Mouse (Mus musculus) embryonic facial prominence, embryonic 11.5 days (tissue): Measurements from ENCODE around the gene Zfp422. TPM values are rescaled to one million over a fixed set of nuclear protein-coding genes. Genes with fewer than 3 reads are reported as not detected.
"Not testable (repeated sequence)": the region's sequence is repeated elsewhere in the genome, so short reads cannot be mapped to it uniquely, and the experiment has no call there.

ENCODE experiments used
- ATAC-seq: fragments of 200-750 bp; cut with Nextera tagmentation; replicated peaks from 2 replicates; pipeline ENCODE4 v1.8.0; 2017; ENCODE audit warnings: low read depth; ENCODE audit not compliant: insufficient number of reproducible peaks, low FRiP score, low TSS enrichment
- DNase-seq: peaks from one replicate; pipeline ENCODE4 v3.0.0-alpha.2; 2015; ENCODE audit warnings: low spot score
- H3K27ac ChIP-seq: fragments of 300-500 bp; sonication (generic); replicated peaks from 2 replicates; pipeline ENCODE4 v1.5.1; 2014; ENCODE audit warnings: mild to moderate bottlenecking, low read depth, low read length, control low read depth
- H3K27me3 ChIP-seq: fragments of 300-500 bp; sonication (generic); 2 replicates; pipeline ENCODE4 v1.6.1; 2014; ENCODE audit warnings: mild to moderate bottlenecking, low read length, moderate library complexity, mixed read lengths; ENCODE audit not compliant: control insufficient read depth, insufficient read depth
- H3K36me3 ChIP-seq: fragments of 300-500 bp; sonication (generic); replicated peaks from 2 replicates; pipeline ENCODE4 v1.6.1; 2014; ENCODE audit warnings: low read depth, mild to moderate bottlenecking, low read length, moderate library complexity, mixed read lengths; ENCODE audit not compliant: control insufficient read depth, insufficient read depth
- H3K4me1 ChIP-seq: fragments of 300-500 bp; sonication (generic); 2 replicates; pipeline ENCODE4 v1.6.1; 2014; ENCODE audit warnings: low read length, mixed read lengths; ENCODE audit not compliant: control insufficient read depth, insufficient read depth
- H3K4me2 ChIP-seq: fragments of 300-500 bp; sonication (generic); 2 replicates; pipeline ENCODE4 v1.6.1; 2014; ENCODE audit warnings: low read depth, mild to moderate bottlenecking, control low read depth, low read length, moderate library complexity
- H3K4me3 ChIP-seq: fragments of 300-500 bp; sonication (generic); 2 replicates; pipeline ENCODE4 v1.5.1; 2014; ENCODE audit warnings: low read depth, low read length, control low read depth
- H3K9ac ChIP-seq: fragments of 300-500 bp; sonication (generic); replicated peaks from 2 replicates; pipeline ENCODE4 v1.6.1; 2014; ENCODE audit warnings: mild to moderate bottlenecking, control low read depth, low read length
- H3K9me3 ChIP-seq: fragments of 300-500 bp; sonication (generic); replicated peaks from 2 replicates; pipeline ENCODE4 v1.6.1; 2016; ENCODE audit warnings: mild to moderate bottlenecking, low read length, inconsistent platforms, mixed read lengths; ENCODE audit not compliant: control insufficient read depth
- WGBS: fragments of 180-500 bp; shearing (Covaris S2); extraction: QIAGEN DNeasy Blood & Tissue Kit; methylation state at CpG from one replicate; pipeline ENCODE4 v1.1.7; 2014; 5-methylcytosine and 5-hydroxymethylcytosine counted together
- microRNA-seq: library from miRNA; unstranded; fragments of <30 nt; microRNA quantifications from one replicate; pipeline ENCODE4, GENCODE M21; 2016; ENCODE audit warnings: borderline number of aligned reads
- polyA plus RNA-seq: library from polyadenylated mRNA; unstranded; fragments of >200 nt; fragmentation: Nextera tagmentation; extraction: Ambion mirVana; gene quantifications from 2 replicates; pipeline ENCODE4 v1.2.1, GENCODE M21; 2014

The Zfp422 gene
- polyA plus RNA-seq, 1 experiment from 2014 or later, result 353 TPM

GRCm38 (mm10) chr6:116607230-116607629 lies 21.6 kb downstream of the Zfp422 start:
- H3K36me3 ChIP-seq, result no peaks in the 10 kb centered on the region
- no peak overlapping the region for H3K4me3 ChIP-seq
- DNase-seq, result no peak
- H3K9me3 ChIP-seq, result no peaks in the 10 kb centered on the region
- H3K9ac ChIP-seq, result no peak overlapping the region
- H3K4me2 ChIP-seq, result no peak overlapping the region
- no peaks in the 10 kb centered on the region for H3K27me3 ChIP-seq
- 42% methylated on average over 4 of the region's 4 CpGs for WGBS
- no peak for ATAC-seq
- H3K27ac ChIP-seq, result no peak overlapping the region
- no peaks in the 10 kb centered on the region for H3K4me1 ChIP-seq

DNA sequence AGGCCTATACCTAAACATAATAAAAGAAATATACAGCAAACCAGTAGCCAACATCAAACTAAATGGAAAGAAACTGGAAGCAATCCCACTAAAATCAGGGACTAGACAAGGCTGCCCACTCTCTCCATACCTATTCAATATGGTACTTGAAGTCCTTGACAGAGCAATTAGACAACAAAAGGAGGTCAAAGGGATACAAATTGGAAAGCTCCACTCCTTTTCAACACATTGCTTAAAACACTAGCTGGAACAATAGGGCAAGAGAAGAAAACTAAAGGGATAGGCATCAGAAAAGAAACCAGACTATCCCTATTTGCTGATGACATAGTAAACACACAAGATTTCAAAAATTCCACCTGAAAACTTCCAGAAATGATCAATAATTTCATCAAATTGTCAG lies 27.8 kb downstream of the Zfp422 start:
- H3K4me3 ChIP-seq, H3K4me2 ChIP-seq, H3K4me1 ChIP-seq, H3K36me3 ChIP-seq, H3K27me3 ChIP-seq, ATAC-seq, H3K9me3 ChIP-seq, DNase-seq, H3K27ac ChIP-seq, H3K9ac ChIP-seq: not testable (repeated sequence)

DNA sequence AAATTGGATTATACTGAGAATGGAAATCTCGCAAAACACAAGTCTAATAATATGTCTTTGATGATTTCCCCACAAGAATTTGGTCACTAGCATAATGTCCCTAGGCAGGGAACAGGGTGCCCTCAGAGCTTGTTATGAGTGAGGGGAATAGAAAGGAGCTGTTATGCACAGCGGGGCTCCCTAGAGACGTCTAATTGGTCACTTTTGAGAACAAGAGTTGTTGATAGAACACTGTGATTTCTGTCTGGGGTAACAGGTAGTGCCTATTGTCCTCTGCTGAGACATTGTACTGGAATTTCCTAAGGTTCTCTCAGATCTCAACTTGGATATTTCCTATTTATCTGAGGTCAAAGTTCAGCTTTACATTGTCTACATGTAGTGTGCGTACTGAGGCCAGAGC lies 44.7 kb downstream of the Zfp422 start, which contains the start of gene Olfr215:
Olfr215 (minus strand) TSS at position 101 of the 400 bp plus-strand sequence.
- ATAC-seq, result no peak
- no peaks in the 10 kb centered on the region for H3K4me1 ChIP-seq
- no peak within 1 kb of the TSS for H3K4me3 ChIP-seq
- no peaks in the 10 kb centered on the region for H3K27me3 ChIP-seq
- H3K36me3 ChIP-seq, result no peaks in the 10 kb centered on the region
- H3K27ac ChIP-seq, result no peak within 1 kb of the TSS
- H3K9me3 ChIP-seq, result no peaks in the 10 kb centered on the region
- no peak within 1 kb of the TSS for H3K4me2 ChIP-seq
- H3K9ac ChIP-seq, result no peak within 1 kb of the TSS
- DNase-seq, result no peak
- WGBS, result 65% methylated on average over 4 of the region's 4 CpGs

Small RNAs within 50 kb of the gene (microRNA-seq; reads per million reads assigned to microRNA genes)
- gene Mir7043, result 1.4 reads per million

Other genes with a start within 250 kb of the Zfp422 start
- gene Alox5, start 167.8 kb downstream of the Zfp422 start, polyA plus RNA-seq, result 0.72 and 0.74 TPM in 2 replicates
- not detected in 2 replicates for gene Olfr211, start 139.9 kb downstream of the Zfp422 start, polyA plus RNA-seq
- gene Olfr212, start 122.5 kb downstream of the Zfp422 start, polyA plus RNA-seq, result 0.07 TPM in 1 of 2 replicates, not detected in the other
- not detected in 2 replicates for gene Olfr213, start 90.5 kb downstream of the Zfp422 start, polyA plus RNA-seq
- gene Gm5580, start 77.9 kb downstream of the Zfp422 start, polyA plus RNA-seq, result 0.42 and 0.64 TPM in 2 replicates
- not detected in 2 replicates for gene Olfr214, start 74.8 kb downstream of the Zfp422 start, polyA plus RNA-seq
- not detected in 2 replicates for gene Olfr215, start 44.8 kb downstream of the Zfp422 start, polyA plus RNA-seq
- 13.8 and 15.1 TPM in 2 replicates for gene Depp1, start 21.6 kb upstream of the Zfp422 start, polyA plus RNA-seq
- gene Rassf4, start 45.0 kb upstream of the Zfp422 start, polyA plus RNA-seq, result 15.3 and 17.6 TPM in 2 replicates
- gene Tmem72, start 87.9 kb upstream of the Zfp422 start, polyA plus RNA-seq, result 0.07 TPM in 2 replicates